Mouse (Mus musculus): Measurements from ENCODE around the gene Slfnl1.

DNA sequence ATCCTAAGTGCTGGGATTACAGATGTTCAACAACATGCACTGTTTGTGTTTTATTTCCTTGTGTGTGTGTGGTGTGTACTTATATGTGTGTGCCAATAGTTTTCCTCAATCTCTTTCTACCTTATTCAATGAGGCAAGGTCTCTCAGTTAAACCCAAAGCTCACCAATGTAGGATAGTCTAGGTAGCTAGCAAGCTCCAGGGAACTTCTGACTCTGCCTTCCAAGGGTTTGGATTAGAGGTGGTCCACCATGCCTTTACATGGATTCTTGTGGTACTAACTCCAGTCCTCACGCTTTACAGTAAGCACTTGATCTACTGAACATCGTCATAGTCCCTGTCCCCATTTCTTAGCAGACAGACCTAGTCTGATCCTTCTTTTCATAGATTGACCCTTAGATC, 17.7 kb upstream of the Slfnl1 start:
- TF ChIP-seq CTCF (IDR thresholded peaks at IDR 0.05) (no peak), POLR2A (IDR thresholded peaks at IDR 0.05; ENCODE audit: insufficient read depth, low read depth, low read length) (no peak), EP300 (IDR thresholded peaks at IDR 0.05; ENCODE audit: insufficient read depth, low read depth, low read length) (no peak)
